Mouse (Mus musculus): ENCODE measurements around the gene Ammecr1.

Ammecr1 gene

GRCm38 (mm10) chrX:142829866-142830470 is 136.6 kb downstream of the Ammecr1 start:
- DNase-seq (ENCODE audit: low spot score in 2 of 2): no peak

GRCm38 (mm10) chrX:142829267-142829666 is 137.3 kb downstream of the Ammecr1 start:
- DNase-seq (ENCODE audit: low spot score in 2 of 2): no peak

GRCm38 (mm10) chrX:142828184-142828908 is 138.2 kb downstream of the Ammecr1 start:
- DNase-seq (ENCODE audit: low spot score in 2 of 2): no peak

GRCm38 (mm10) chrX:142827644-142828043 is 138.9 kb downstream of the Ammecr1 start:
- no peak for DNase-seq (ENCODE audit: low spot score in 2 of 2)

- no peak for DNase-seq (ENCODE audit: low spot score in 2 of 2)
These were observed 141.2 kb downstream of the Ammecr1 start for GRCm38 (mm10) chrX:142825309-142825708.

- DNase-seq (ENCODE audit: low spot score in 2 of 2): peak in 1 of 2 experiments; percentile 29
These were observed 144.7 kb downstream of the Ammecr1 start for GRCm38 (mm10) chrX:142821846-142822245.

DNA sequence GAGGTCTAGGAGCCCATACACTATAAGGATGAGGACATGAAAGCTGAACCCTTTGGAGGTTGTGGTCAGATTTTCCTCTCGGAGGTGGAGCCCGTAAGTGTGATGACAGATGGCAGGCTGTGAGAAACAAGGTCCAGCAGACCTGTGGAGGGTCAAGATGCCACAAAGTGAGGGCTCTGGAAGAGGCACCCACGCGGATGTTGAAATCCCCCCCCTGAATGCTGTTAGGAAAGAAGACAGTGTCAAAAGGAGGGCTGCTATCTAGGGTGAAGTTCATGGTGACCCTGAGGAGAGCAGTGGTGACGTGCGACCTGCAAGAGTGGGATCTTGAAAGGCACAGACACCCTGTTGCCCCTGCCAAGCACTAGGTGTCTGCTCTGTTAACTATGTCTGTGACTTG is 145.3 kb downstream of the Ammecr1 start:
- no peak for DNase-seq (ENCODE audit: low spot score in 2 of 2)

GRCm38 (mm10) chrX:142818057-142818682 is 148.4 kb downstream of the Ammecr1 start:
- DNase-seq (ENCODE audit: low spot score in 2 of 2): peak; percentile 33 to 59

DNA sequence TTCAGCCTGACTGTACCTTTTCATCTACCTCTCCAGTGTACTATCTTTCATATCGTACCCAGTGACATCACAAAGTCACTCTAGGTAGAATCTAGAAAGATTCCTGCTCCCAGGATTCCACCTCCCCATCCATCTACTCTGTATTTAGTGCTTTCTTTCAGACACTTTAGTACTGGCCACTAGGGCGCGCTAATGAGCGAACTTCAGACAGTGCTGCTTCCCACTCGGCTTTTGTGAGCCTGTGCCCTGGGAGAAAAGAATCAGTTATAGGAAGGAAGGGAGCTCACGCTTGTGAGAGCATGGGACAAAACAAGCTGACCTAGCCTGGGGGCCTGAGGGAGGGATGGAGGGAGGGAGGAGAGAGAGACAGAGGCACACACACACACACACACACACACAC is 153.4 kb downstream of the Ammecr1 start:
- DNase-seq (ENCODE audit: low spot score in 2 of 2): peak; percentile 39 to 56

- DNase-seq (ENCODE audit: low spot score in 2 of 2): peak; percentile 51 to 76
These were observed 158.1 kb downstream of the Ammecr1 start for GRCm38 (mm10) chrX:142808411-142808810.

DNA sequence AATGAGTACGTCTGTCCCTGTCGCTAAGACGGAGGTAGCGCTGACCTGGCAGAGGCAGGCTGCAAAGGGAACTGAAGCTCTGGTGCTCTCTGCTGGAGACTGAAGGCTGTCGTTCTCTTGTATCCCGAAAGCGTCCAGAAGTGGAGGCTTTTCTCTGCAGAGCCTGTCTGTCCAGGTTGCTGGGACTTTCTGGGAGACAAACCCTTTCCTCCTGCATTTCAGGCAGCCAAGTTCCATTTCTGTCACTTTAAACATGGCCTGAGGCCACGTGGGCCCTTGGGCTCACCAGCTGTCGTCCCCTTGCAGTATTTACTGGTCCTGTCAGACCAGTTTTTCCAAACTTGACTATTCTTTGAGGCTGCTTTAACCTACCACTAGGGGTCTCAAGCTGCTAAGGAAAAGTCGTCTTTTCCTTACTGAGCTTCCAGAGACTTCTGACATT is 159.9 kb downstream of the Ammecr1 start:
- peak in 1 of 2 experiments; percentile 40 for DNase-seq (ENCODE audit: low spot score in 2 of 2)

GRCm38 (mm10) chrX:142806126-142806525 is 160.4 kb downstream of the Ammecr1 start:
- DNase-seq (ENCODE audit: low spot score in 2 of 2): peak in 1 of 2 experiments; percentile 38

DNA sequence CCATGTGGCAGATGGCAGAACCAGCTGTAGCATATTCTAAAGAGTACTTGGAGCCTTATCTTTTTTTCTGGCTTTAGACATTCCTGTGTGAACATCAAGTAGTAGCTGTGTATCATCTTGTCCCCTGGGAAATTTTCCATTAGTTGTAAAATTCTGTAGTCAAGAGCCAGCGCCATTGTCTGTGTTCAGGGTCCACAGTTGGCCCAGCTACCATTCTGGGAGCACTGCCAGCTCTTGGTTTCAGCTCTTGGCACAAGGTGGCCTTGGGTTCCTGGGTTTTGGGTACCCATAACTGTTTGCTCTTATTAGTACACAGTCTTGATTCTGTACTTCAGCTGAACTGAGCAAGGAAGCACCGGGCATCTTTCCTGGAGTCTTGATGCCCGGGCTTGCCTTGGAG is 161.9 kb downstream of the Ammecr1 start:
- DNase-seq (ENCODE audit: low spot score in 2 of 2): peak; percentile 68 to 75
